Mouse (Mus musculus): ENCODE data around the gene Cd59a.
"Not testable (repeated sequence)": the region's sequence is repeated elsewhere in the genome, so short reads cannot be mapped to it uniquely, and the experiment has no call there.

- TF ChIP-seq CTCF (IDR thresholded peaks at IDR 0.05; ENCODE audit: extremely low read depth, insufficient read length, insufficient replicate concordance, low read depth, low read length); POLR2A (IDR thresholded peaks at IDR 0.05; ENCODE audit: low read depth, low read length): not testable (repeated sequence)
These were observed 8.0 kb upstream of the Cd59a start for GRCm38 (mm10) chr2:104087562-104087961.
